Mouse (Mus musculus) E14TG2a.4 (cell line): ENCODE data around the gene Zfp84.

Experiments
- CTCF ChIP-seq: conservative IDR thresholded peaks from 2 replicates; pipeline ENCODE4 v1.5.1; 2014; ENCODE audit warnings: low read length
- NANOG ChIP-seq: IDR thresholded peaks from 2 replicates; pipeline ENCODE4 v1.6.1; 2014; ENCODE audit warnings: borderline replicate concordance, low read length, mixed read lengths

GRCm38 (mm10) chr7:29814381-29814780 lies 46.0 kb downstream of the Zfp84 start:
- TF ChIP-seq CTCF (no peak), NANOG (no peak)
